Mouse (Mus musculus) frontal cortex, postnatal 10 days (tissue): Measurements from ENCODE around the gene Fam20b.

Experiments used
- DNase-seq, 2 experiments: peaks; one replicate each; pipeline ENCODE4 v3.0.0; 2022; ENCODE audit warnings: low spot score in 2 of 2, mixed read lengths in 1 of 2

The Fam20b gene

GRCm38 (mm10) chr1:156727234-156728108, 8.6 kb upstream of the Fam20b start:
- DNase-seq: no peak

- DNase-seq: no peak
These were observed 3.2 kb upstream of the Fam20b start for GRCm38 (mm10) chr1:156722089-156722488.

DNA sequence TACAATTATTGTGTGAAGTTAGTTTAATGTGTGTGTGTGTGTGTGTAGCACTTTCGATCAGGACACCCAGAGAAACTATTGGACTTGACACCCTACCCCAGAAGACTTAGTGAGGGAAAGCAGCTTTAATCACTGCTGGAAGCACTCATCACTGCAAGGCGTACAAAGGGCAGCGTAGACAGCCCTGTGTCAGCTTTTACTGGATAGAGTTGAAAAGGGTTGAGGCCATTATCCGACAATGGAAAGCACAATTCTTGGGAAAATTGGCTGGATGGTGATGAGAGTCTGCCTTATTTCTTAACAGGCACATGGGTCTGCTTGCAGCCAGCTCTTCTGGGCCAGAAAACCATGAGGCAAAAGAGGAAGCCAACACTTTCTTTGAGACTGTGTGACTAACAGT, 1.2 kb upstream of the Fam20b start:
- DNase-seq: no peak

DNA sequence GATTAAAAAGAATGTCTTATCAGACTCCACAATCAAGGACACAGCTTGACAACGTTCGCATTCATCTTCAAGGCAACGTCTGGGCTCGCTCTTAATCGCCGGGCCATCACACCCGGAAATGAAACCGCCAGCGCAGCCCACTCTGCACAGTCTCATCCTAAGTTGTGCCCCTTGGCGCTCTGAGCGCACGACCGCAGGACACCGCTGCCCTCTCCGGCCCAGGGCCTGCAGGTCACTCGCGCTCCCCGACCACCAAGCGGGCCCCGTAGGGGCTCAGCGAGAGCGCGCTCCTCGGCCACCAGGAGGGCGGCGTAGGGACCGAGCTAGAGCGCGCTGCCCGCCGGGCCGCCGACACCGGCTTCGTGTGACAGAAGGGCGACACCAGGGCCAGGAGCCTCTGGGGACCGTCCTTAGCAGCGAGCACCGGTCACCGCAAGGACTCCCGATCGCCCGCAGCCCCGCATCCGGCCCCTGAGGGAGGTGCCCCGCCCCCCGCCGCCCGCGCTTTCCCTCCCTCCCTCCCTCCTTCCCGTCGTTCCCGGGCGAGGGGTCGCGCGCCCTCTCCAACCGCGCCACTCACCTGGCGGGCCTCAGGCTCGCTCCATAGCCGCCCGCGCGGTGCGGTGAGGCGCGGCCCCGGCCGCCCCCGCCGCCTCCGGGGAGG, 468 bp downstream of the Fam20b start:
- peak in 1 of 2 experiments; percentile 30 for DNase-seq

- DNase-seq: no peak
These were observed 1.1 kb downstream of the Fam20b start for GRCm38 (mm10) chr1:156717751-156718285.

DNA sequence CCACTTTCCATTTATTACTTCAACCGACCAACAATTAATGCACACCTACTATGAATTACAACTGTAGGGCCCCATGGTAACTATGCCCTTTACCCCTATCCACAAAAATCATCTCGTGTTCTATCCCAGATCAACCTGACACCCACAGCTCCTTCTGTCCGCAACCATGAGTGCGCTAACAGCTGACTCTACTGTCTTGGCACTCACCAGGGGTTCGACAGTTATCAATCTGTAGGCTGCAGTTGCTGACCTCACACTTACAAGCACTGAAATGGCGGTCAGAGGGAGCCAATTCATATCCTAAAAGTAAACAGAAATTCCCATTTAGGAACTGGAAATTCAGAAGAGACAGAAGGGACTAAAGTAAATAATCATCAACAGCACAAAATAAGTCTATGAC, 2.2 kb downstream of the Fam20b start:
- no peak for DNase-seq

DNA sequence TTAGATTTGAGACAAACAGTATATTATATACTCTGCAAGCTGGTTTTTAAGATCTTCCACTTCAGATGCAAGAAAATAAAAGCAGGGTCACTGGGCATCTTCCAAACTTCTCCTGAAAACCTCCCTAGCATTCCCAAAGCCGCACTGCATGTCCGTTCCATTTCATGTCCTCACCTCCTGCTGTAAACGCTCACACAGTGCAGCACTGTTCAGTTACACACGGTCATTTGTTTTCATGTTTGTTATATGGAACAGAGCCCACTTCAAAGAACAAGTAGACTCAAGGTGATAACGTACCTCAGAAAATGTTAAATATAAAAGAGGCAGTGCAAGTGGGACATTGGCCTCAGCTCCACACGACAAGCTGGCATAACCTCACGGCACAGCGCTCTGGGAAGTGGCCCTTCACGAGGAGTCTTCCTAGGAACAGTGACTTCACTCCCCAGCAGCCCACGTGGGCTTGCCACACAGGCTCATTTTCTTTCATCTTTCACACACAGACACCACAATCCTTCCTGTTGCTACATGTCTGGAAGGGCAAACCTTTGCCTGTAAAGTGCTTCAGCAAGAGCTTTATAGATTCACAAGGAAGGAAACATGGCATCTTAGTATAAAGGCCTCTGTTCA, 8.3 kb downstream of the Fam20b start:
- DNase-seq: no peak

GRCm38 (mm10) chr1:156708672-156709071, 10.2 kb downstream of the Fam20b start:
- no peak for DNase-seq

- no peak for DNase-seq
These were observed 13.1 kb downstream of the Fam20b start for GRCm38 (mm10) chr1:156705696-156706285.

GRCm38 (mm10) chr1:156703444-156703843, 15.4 kb downstream of the Fam20b start:
- DNase-seq: no peak

DNA sequence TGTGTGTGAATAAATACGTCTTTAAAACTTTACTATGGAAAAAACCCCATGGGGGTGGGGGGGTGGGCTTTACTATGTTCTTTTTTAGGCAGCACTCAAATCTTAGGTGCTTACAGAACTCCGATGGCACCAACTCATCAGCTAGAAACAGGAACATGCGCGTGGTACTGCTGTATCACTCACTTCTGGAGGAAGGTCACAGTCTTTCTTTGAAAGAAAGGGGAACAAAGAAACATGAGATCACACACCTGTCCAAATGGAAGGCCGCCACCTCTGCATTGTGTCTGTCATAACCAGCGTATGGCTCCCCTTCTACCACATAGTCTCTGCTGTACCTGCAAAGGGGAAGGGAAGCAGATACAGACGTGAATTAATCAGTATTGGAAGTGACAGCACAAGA, 16.7 kb downstream of the Fam20b start:
- no peak for DNase-seq

GRCm38 (mm10) chr1:156686025-156686661, 32.7 kb downstream of the Fam20b start:
- DNase-seq: no peak

- DNase-seq: no peak
These were observed 39.3 kb downstream of the Fam20b start for GRCm38 (mm10) chr1:156679599-156679998.

GRCm38 (mm10) chr1:156677230-156677629, 41.7 kb downstream of the Fam20b start:
- DNase-seq: no peak

DNA sequence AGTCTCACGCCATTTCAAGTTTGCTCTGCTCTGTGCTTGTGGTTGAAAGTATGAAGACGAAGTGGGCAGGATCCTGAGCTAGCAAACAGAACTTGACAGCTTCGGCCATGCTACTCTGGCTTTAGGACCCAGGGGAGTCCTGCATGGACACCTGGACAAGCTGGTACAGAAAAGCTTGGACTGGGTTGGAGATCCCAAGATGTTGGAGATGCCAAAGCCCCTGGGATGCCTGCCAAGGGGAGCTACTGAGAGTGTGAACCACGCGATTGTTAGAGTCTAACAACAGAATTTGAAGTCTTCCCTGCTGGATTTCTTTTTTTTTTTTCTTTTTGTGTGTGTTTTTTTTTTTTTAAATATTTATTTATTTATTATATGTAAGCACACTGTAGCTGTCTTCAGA, 42.3 kb downstream of the Fam20b start:
- no peak for DNase-seq

DNA sequence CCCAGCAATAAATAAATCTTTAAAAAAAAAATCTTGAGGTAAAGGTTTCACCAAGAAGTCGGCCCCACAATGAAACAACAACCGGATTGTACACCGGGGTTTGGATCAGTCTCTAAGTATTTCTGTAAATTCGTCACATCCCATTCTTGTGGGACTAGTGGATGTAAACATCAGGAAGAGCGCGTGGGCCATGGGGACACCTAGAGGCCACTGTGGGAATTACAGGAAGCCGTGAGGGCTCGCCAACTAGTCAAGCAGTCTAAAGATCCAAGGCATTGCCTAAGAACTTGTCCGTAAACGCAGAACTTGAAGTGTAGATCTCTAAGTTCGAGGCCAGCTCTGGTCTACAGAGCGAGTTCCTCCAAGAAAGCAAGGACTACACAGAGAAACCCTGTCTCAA, 42.7 kb downstream of the Fam20b start:
- DNase-seq: no peak

- peak in 1 of 2 experiments; percentile 52 for DNase-seq
These were observed 44.5 kb downstream of the Fam20b start, which contains the start of gene Tor3a for GRCm38 (mm10) chr1:156674195-156675000. Tor3a (minus strand) TSS chr1:156674356.

GRCm38 (mm10) chr1:156673476-156674194, 45.3 kb downstream of the Fam20b start:
- DNase-seq: no peak

DNA sequence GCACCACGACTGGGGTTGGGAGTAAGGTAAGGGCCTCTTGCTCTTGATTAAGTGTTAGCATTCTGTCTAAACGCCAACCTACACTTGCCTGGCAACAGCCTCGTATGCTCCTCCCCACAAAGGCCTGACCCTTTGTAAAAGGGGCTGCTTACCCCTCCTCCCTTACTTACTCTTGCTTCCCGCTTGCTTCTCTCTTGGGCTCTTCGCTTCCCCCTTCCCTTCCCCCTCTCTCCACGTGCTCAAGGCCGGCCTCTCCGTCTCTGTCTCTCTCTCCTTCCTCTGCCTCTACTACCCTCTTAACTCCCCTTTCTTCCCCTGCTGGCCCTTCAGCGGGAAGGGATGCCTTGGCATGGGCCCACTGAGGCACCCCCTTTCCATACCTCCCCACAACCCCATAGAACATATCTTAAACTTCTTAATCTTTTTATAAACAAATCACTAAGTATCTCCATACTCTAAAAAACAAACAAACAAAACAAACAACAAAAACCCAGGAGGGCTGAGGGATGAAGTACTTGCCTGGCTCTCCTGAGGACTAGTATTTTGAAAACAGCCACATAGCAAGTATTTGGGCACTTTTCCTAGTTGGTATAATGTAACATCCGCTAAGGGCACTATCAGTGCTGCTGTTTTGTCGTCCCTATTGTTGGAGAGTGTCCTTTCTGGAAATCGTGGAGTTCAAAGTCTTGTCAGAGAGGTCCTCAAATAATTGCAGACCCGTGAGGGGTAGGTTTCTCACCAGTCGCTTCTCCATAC, 46.0 kb downstream of the Fam20b start:
- DNase-seq: no peak
